Mouse (Mus musculus): ENCODE measurements around the gene Golm1. TPM values are rescaled to one million over a fixed set of nuclear protein-coding genes. Genes with fewer than 3 reads are reported as not detected.
A peak's percentile ranks its signal among the peaks of the same experiment; 100 is the strongest.
"Not testable (repeated sequence)": the region's sequence is repeated elsewhere in the genome, so short reads cannot be mapped to it uniquely, and the experiment has no call there.

Golm1 gene
- polyA plus RNA-seq, 1 experiment from 2014 or later = 179 TPM

- WGBS = 71% methylated on average over 1 of the region's 1 CpGs
- peak; percentile 69 for DNase-seq (ENCODE audit: low spot score, missing footprints)
- ATAC-seq (ENCODE audit: low FRiP score) = not testable (repeated sequence)
Measured at GRCm38 (mm10) chr13:59700137-59700536, 24.5 kb upstream of the Golm1 start.

DNA sequence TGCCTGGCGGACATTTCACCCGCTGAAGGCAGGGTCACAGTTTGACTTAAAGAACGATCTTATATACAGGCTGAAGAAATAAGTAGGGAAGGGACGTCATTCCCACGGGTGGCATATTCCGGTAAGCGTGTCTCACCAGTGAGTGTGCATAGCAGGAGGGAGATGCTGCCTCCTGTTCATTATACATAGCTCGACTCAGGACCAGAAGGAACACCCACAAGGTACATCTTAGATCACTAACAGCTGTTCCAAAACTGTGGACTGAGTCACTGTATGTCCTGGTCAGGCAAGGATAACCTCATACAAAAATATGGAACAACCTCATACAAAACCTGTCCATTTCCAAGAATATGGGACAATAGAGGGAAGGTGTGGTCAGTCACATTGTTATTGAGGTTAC, 23.5 kb upstream of the Golm1 start:
- Histone ChIP-seq H3K27ac (ENCODE audit: low read depth, low read length) (no peak overlapping the region), H3K4me1 (ENCODE audit: control insufficient read depth, insufficient read depth, low read length) (no peaks in the 10 kb centered on the region), H3K4me2 (no peak overlapping the region), H3K4me3 (ENCODE audit: low read depth, low read length) (no peak overlapping the region), H3K36me3 (ENCODE audit: control insufficient read depth, insufficient read depth, low read length) (no peaks in the 10 kb centered on the region), H3K27me3 (ENCODE audit: control insufficient read depth, insufficient read depth, low read length) (no peaks in the 10 kb centered on the region), H3K9me3 (ENCODE audit: control insufficient read depth, low read length) (no peaks in the 10 kb centered on the region), H3K9ac (ENCODE audit: low read length) (no peak overlapping the region)
- ATAC-seq (ENCODE audit: low FRiP score) (no peak), DNase-seq (ENCODE audit: low spot score, missing footprints) (peak; percentile 14)
- WGBS = 94% methylated on average over 8 of the region's 8 CpGs

More at GRCm38 (mm10) chr13:59700137-59700536, 24.5 kb upstream of the Golm1 start:
- H3K27ac ChIP-seq (ENCODE audit: low read depth, low read length); H3K9me3 ChIP-seq (ENCODE audit: control insufficient read depth, low read length); H3K27me3 ChIP-seq (ENCODE audit: control insufficient read depth, insufficient read depth, low read length); H3K9ac ChIP-seq (ENCODE audit: low read length); H3K4me3 ChIP-seq (ENCODE audit: low read depth, low read length); H3K4me2 ChIP-seq; H3K36me3 ChIP-seq (ENCODE audit: control insufficient read depth, insufficient read depth, low read length); H3K4me1 ChIP-seq (ENCODE audit: control insufficient read depth, insufficient read depth, low read length): not testable (repeated sequence)

GRCm38 (mm10) chr13:59695781-59696180, 20.2 kb upstream of the Golm1 start:
- 90% methylated on average over 7 of the region's 7 CpGs for WGBS
- Histone ChIP-seq H3K9me3 (ENCODE audit: control insufficient read depth, low read length) (no peaks in the 10 kb centered on the region), H3K4me2 (no peak overlapping the region), H3K4me1 (ENCODE audit: control insufficient read depth, insufficient read depth, low read length) (no peaks in the 10 kb centered on the region; the same call in 1 of the 2 replicates), H3K27me3 (ENCODE audit: control insufficient read depth, insufficient read depth, low read length) (no peaks in the 10 kb centered on the region), H3K4me3 (ENCODE audit: low read depth, low read length) (no peak overlapping the region), H3K9ac (ENCODE audit: low read length) (no peak overlapping the region), H3K36me3 (ENCODE audit: control insufficient read depth, insufficient read depth, low read length) (no peaks in the 10 kb centered on the region), H3K27ac (ENCODE audit: low read depth, low read length) (no peak overlapping the region)
- DNase-seq (ENCODE audit: low spot score, missing footprints) (no peak), ATAC-seq (ENCODE audit: low FRiP score) (no peak)

GRCm38 (mm10) chr13:59694008-59694407, 18.4 kb upstream of the Golm1 start, which contains the start of gene 4921517D22Rik:
4921517D22Rik (minus strand) TSS chr13:59694108.
- no peak within 1 kb of the TSS for H3K9ac ChIP-seq (ENCODE audit: low read length)
- H3K27me3 ChIP-seq (ENCODE audit: control insufficient read depth, insufficient read depth, low read length) = no peaks in the 10 kb centered on the region; the same call in 1 of the 2 replicates
- DNase-seq (ENCODE audit: low spot score, missing footprints) (no peak), ATAC-seq (ENCODE audit: low FRiP score) (no peak)
- no peaks in the 10 kb centered on the region for H3K36me3 ChIP-seq (ENCODE audit: control insufficient read depth, insufficient read depth, low read length)
- H3K9me3 ChIP-seq (ENCODE audit: control insufficient read depth, low read length) = no peaks in the 10 kb centered on the region
- no peak within 1 kb of the TSS for H3K27ac ChIP-seq (ENCODE audit: low read depth, low read length)
- no peak within 1 kb of the TSS for H3K4me3 ChIP-seq (ENCODE audit: low read depth, low read length)
- H3K4me1 ChIP-seq (ENCODE audit: control insufficient read depth, insufficient read depth, low read length) = no peaks in the 10 kb centered on the region; the same call in 1 of the 2 replicates
- H3K4me2 ChIP-seq = no peak within 1 kb of the TSS
- 94% methylated on average over 3 of the region's 3 CpGs for WGBS

- ATAC-seq (ENCODE audit: low FRiP score) (no peak), DNase-seq (ENCODE audit: low spot score, missing footprints) (peak; percentile 94)
- Histone ChIP-seq H3K9me3 (ENCODE audit: control insufficient read depth, low read length) (no peaks in the 10 kb centered on the region), H3K27ac (ENCODE audit: low read depth, low read length) (no peak overlapping the region), H3K4me3 (ENCODE audit: low read depth, low read length) (no peak overlapping the region), H3K36me3 (ENCODE audit: control insufficient read depth, insufficient read depth, low read length) (no peaks in the 10 kb centered on the region), H3K9ac (ENCODE audit: low read length) (no peak overlapping the region), H3K27me3 (ENCODE audit: control insufficient read depth, insufficient read depth, low read length) (no peaks in the 10 kb centered on the region; the same call in 1 of the 2 replicates), H3K4me1 (ENCODE audit: control insufficient read depth, insufficient read depth, low read length) (no peaks in the 10 kb centered on the region; the same call in 1 of the 2 replicates), H3K4me2 (no peak overlapping the region)
- 14% methylated on average over 10 of the region's 10 CpGs for WGBS
Measured at GRCm38 (mm10) chr13:59691478-59691877, 15.9 kb upstream of the Golm1 start.

- Histone ChIP-seq H3K9me3 (ENCODE audit: control insufficient read depth, low read length) (no peaks in the 10 kb centered on the region), H3K27ac (ENCODE audit: low read depth, low read length) (no peak overlapping the region), H3K9ac (ENCODE audit: low read length) (no peak overlapping the region), H3K4me3 (ENCODE audit: low read depth, low read length) (no peak overlapping the region), H3K4me2 (no peak overlapping the region), H3K27me3 (ENCODE audit: control insufficient read depth, insufficient read depth, low read length) (no peaks in the 10 kb centered on the region; the same call in 1 of the 2 replicates), H3K4me1 (ENCODE audit: control insufficient read depth, insufficient read depth, low read length) (no peaks in the 10 kb centered on the region; the same call in 1 of the 2 replicates), H3K36me3 (ENCODE audit: control insufficient read depth, insufficient read depth, low read length) (no peaks in the 10 kb centered on the region)
- WGBS = 80% methylated on average over 7 of the region's 7 CpGs
- ATAC-seq (ENCODE audit: low FRiP score) (no peak), DNase-seq (ENCODE audit: low spot score, missing footprints) (no peak)
Measured at GRCm38 (mm10) chr13:59690576-59690975, 15.0 kb upstream of the Golm1 start.

DNA sequence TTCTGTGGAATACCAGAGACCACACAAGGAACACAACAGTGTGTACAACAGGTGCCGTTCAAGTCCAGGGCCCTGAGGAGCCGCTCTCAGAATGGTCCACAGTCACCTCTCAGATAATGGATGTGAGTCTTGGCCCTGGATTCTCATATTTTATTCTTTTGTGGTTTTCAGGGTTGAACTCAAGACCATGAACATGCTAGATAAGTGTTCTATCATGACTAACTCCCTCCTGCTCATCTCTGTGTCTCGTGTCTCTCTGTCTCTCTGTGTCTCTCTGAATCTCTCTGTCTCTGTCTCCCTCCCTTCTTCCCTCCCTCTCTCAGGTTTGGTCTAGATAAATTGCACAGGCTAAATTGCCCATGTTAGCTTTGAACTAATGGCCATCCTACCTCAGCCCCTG, 14.2 kb upstream of the Golm1 start:
- H3K9me3 ChIP-seq (ENCODE audit: control insufficient read depth, low read length) = no peaks in the 10 kb centered on the region
- DNase-seq (ENCODE audit: low spot score, missing footprints) (peak; percentile 68), ATAC-seq (ENCODE audit: low FRiP score) (no peak)
- no peaks in the 10 kb centered on the region; the same call in 1 of the 2 replicates for H3K4me1 ChIP-seq (ENCODE audit: control insufficient read depth, insufficient read depth, low read length)
- H3K27ac ChIP-seq (ENCODE audit: low read depth, low read length) = no peak overlapping the region
- WGBS = 97% methylated on average over 3 of the region's 3 CpGs
- H3K27me3 ChIP-seq (ENCODE audit: control insufficient read depth, insufficient read depth, low read length) = no peaks in the 10 kb centered on the region; the same call in 1 of the 2 replicates
- no peak overlapping the region for H3K4me2 ChIP-seq
- H3K4me3 ChIP-seq (ENCODE audit: low read depth, low read length) = no peak overlapping the region
- H3K9ac ChIP-seq (ENCODE audit: low read length) = no peak overlapping the region
- H3K36me3 ChIP-seq (ENCODE audit: control insufficient read depth, insufficient read depth, low read length) = no peaks in the 10 kb centered on the region

- Histone ChIP-seq H3K27me3 (ENCODE audit: control insufficient read depth, insufficient read depth, low read length) (no peaks in the 10 kb centered on the region; the same call in 1 of the 2 replicates), H3K4me1 (ENCODE audit: control insufficient read depth, insufficient read depth, low read length) (no peaks in the 10 kb centered on the region; the same call in 1 of the 2 replicates), H3K9ac (ENCODE audit: low read length) (no peak overlapping the region), H3K27ac (ENCODE audit: low read depth, low read length) (no peak overlapping the region), H3K4me3 (ENCODE audit: low read depth, low read length) (no peak overlapping the region), H3K36me3 (ENCODE audit: control insufficient read depth, insufficient read depth, low read length) (no peaks in the 10 kb centered on the region), H3K4me2 (no peak overlapping the region), H3K9me3 (ENCODE audit: control insufficient read depth, low read length) (no peaks in the 10 kb centered on the region)
- DNase-seq (ENCODE audit: low spot score, missing footprints) (no peak), ATAC-seq (ENCODE audit: low FRiP score) (no peak)
- WGBS = 88% methylated on average over 9 of the region's 9 CpGs
Measured at GRCm38 (mm10) chr13:59689313-59689712, 13.7 kb upstream of the Golm1 start.

DNA sequence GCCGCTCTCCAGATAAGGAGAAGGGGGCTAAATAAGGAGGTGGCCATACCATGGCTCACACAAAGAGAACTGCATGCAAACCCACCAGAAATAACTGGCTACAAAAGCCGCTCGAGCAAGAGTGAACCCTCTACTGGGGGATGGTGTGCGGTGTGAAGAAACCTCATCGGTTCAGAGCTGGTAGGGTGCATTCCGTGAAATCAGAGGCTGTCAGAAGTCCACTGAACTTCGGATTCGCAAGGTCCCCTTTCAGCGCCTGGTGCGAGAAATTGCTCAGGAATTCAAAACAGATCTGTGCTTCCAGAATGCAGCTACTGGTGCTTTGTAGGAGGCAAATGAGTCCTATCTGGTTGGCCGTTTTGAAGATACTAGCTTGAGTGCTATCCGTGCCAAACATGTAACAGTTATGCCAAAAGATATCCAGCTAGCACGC, 12.7 kb upstream of the Golm1 start:
- Histone ChIP-seq H3K27me3 (ENCODE audit: control insufficient read depth, insufficient read depth, low read length) (no peaks in the 10 kb centered on the region; the same call in 1 of the 2 replicates), H3K4me2 (no peak overlapping the region), H3K27ac (ENCODE audit: low read depth, low read length) (no peak overlapping the region), H3K36me3 (ENCODE audit: control insufficient read depth, insufficient read depth, low read length) (no peaks in the 10 kb centered on the region), H3K9me3 (ENCODE audit: control insufficient read depth, low read length) (no peaks in the 10 kb centered on the region), H3K4me1 (ENCODE audit: control insufficient read depth, insufficient read depth, low read length) (no peaks in the 10 kb centered on the region; the same call in 1 of the 2 replicates), H3K9ac (ENCODE audit: low read length) (no peak overlapping the region), H3K4me3 (ENCODE audit: low read depth, low read length) (no peak overlapping the region)
- WGBS = 74% methylated on average over 13 of the region's 13 CpGs
- no peak for ATAC-seq (ENCODE audit: low FRiP score)
- DNase-seq (ENCODE audit: low spot score, missing footprints) = peak; percentile 78

Data from midbrain, embryonic 11.5 days (tissue).